Mouse (Mus musculus) liver, adult 2 months (tissue): ENCODE data around the gene Folr1. TPM values are rescaled to one million over a fixed set of nuclear protein-coding genes. Genes with fewer than 3 reads are reported as not detected.
A peak's percentile ranks its signal among the peaks of the same experiment; 100 is the strongest.

Experiments
- DNase-seq: peaks from one replicate; pipeline ENCODE4 v3.0.0-alpha.2; 2011; ENCODE audit warnings: low read depth, low spot score; ENCODE audit errors: extremely low read depth
- H3K27ac ChIP-seq: fragments of 200-500 bp; replicated peaks from 2 replicates; pipeline ENCODE4 v1.5.1; 2012; ENCODE audit warnings: low read depth, mild to moderate bottlenecking, control low read depth, inconsistent platforms, low read length; ENCODE audit not compliant: insufficient read depth
- H3K27me3 ChIP-seq: fragments of 200-500 bp; 2 replicates; pipeline ENCODE4 v1.6.1; 2012; ENCODE audit warnings: mild to moderate bottlenecking, moderate library complexity, low read length, inconsistent platforms; ENCODE audit not compliant: control insufficient read depth, insufficient read depth
- H3K36me3 ChIP-seq: fragments of 200-500 bp; 2 replicates; pipeline ENCODE4 v1.6.1; 2012; ENCODE audit warnings: low read length, inconsistent platforms; ENCODE audit not compliant: control insufficient read depth, insufficient read depth
- H3K4me1 ChIP-seq: fragments of 200-500 bp; 2 replicates; pipeline ENCODE4 v1.6.1; 2011; ENCODE audit warnings: low read length; ENCODE audit not compliant: control insufficient read depth, insufficient read depth
- H3K4me3 ChIP-seq: fragments of 200-500 bp; 2 replicates; pipeline ENCODE4 v1.5.1; 2011; ENCODE audit warnings: low read depth, mild to moderate bottlenecking, control low read depth, low read length, moderate library complexity; ENCODE audit not compliant: insufficient read depth
- H3K79me2 ChIP-seq: fragments of 200-500 bp; 2 replicates; pipeline ENCODE4 v1.6.1; 2012; ENCODE audit warnings: inconsistent platforms, mild to moderate bottlenecking, low read length, moderate library complexity; ENCODE audit not compliant: control insufficient read depth, insufficient read depth
- H3K9ac ChIP-seq: fragments of 200-500 bp; 2 replicates; pipeline ENCODE4 v1.6.1; 2012; ENCODE audit warnings: low read depth, mild to moderate bottlenecking, control low read depth, inconsistent platforms, low read length
- CTCF ChIP-seq: fragments of 200-500 bp; IDR thresholded peaks from 2 replicates; pipeline ENCODE4 v1.5.1; 2011; ENCODE audit warnings: low read depth, low read length, control low read depth
- POLR2A ChIP-seq: fragments of 200-500 bp; IDR thresholded peaks from 2 replicates; pipeline ENCODE4 v1.6.1; 2011; ENCODE audit warnings: low read length, control low read depth; ENCODE audit not compliant: insufficient read depth; ENCODE audit errors: extremely low read depth
- WGBS: fragments of 180-500 bp; shearing (Covaris S2); methylation state at CpG from one replicate; pipeline ENCODE4 v1.1.7; 2018; 5-methylcytosine and 5-hydroxymethylcytosine counted together
- polyA plus RNA-seq: library from polyadenylated mRNA; depleted of rRNA; stranded (reverse); fragments of >200 nt; gene quantifications from 2 replicates; pipeline ENCODE4 v1.2.3, GENCODE M21; 2012
- total RNA-seq: library from RNA; depleted of rRNA; stranded (reverse); fragments of >200 nt; gene quantifications from 2 replicates; pipeline ENCODE4 v1.2.3, GENCODE M21; 2014

Gene Folr1
- total and polyA plus RNA-seq, 2 experiments: 0.23 TPM; not detected in 1

DNA sequence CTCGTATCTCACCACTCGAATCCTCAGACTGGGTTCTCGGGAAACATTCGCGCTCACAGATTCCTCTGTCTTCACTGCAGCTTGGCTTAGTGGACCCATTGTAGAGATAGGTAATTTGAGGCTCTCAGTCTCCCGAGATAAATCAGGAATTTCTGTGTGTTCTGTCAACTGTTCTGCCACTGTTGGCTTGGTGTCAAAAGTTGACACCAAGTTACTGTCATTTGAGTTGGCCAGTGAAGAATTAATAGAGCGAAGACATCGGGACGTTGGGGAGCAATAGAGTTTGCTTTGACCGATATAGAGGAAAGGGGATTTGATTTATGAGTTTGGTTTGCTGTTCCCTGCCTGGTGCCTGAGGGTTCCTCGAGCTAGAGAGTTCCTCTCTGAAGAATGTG, 35.7 kb upstream of the Folr1 start, which contains the start of gene Tomt:
Gene Tomt, minus strand, starts transcription at position 73 of the 395 bp plus-strand sequence.
- Histone ChIP-seq H3K4me1 (peaks cover 36% of the 10 kb centered on the region), H3K4me3 (peak within 1 kb of the TSS; percentile 81), H3K9ac (peak within 1 kb of the TSS; percentile 94), H3K27me3 (no peaks in the 10 kb centered on the region), H3K36me3 (peaks cover 4% of the 10 kb centered on the region; the same call in 1 of the 2 replicates), H3K79me2 (peaks cover 12% of the 10 kb centered on the region; the same call in 1 of the 2 replicates), H3K27ac (peak within 1 kb of the TSS; percentile 96)
- no peak for TF ChIP-seq POLR2A
- 1% methylated on average over 11 of the region's 11 CpGs for WGBS
- no peak for DNase-seq

DNA sequence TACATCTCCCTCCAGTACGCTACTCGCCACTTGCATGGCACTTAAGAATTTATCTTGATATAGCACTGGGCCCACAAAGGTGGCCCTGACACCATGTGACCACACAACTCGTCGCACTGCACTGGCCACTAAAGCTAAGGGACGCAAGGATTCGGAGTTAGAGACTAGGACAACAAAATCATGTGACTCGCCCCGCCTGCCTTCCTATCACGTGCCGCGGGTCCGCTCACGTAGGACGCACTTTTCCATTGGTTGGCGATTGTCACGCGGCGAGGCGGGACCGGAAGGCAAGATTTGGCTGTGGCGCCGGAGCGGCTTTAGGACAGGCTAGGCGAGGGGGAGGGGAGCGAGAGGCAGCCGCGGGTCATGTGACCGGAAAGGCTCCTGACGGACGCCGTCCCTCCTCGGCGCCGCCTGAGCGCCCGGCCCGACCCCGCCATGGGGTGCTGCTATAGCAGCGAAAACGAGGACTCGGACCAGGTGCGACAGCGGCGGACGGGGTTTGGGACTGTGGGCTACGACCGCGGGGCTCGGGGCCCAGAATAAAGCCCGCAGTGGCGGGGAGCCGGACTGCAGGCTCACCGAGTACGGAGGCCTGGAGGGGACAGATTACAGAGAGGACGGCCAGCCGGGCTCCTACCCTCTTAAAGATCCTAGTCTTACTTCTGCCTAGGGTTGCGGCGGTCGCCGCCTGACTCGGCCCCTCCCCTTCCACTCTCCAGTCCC, 35.1 kb upstream of the Folr1 start, which contains the start of gene Lamtor1:
Gene Lamtor1, plus strand, starts transcription at position 344 of the 726 bp plus-strand sequence.
- Histone ChIP-seq H3K4me3 (peak within 1 kb of the TSS; percentile 81), H3K79me2 (peaks cover 12% of the 10 kb centered on the region; the same call in 1 of the 2 replicates), H3K27me3 (no peaks in the 10 kb centered on the region), H3K36me3 (peaks cover under 1% of the 10 kb centered on the region; the same call in 1 of the 2 replicates), H3K4me1 (peaks cover 33% of the 10 kb centered on the region), H3K9ac (peak within 1 kb of the TSS; percentile 94), H3K27ac (peak within 1 kb of the TSS; percentile 96)
- under 1% methylated on average over 61 of the region's 61 CpGs for WGBS
- DNase-seq: peak; percentile 94
- TF ChIP-seq CTCF: 0 out of 2 replicates have a peak, but pooled peaks have one; percentile 7
- peak; percentile 81 for TF ChIP-seq POLR2A

- H3K36me3 ChIP-seq: no peaks in the 10 kb centered on the region
- H3K27me3 ChIP-seq: no peaks in the 10 kb centered on the region
- no peak for DNase-seq
- H3K9ac ChIP-seq: no peak overlapping the region
- H3K4me1 ChIP-seq: peaks cover 12% of the 10 kb centered on the region
- H3K79me2 ChIP-seq: peaks cover 12% of the 10 kb centered on the region; the same call in 1 of the 2 replicates
- no peak for TF ChIP-seq POLR2A
- TF ChIP-seq CTCF: no peak
- H3K4me3 ChIP-seq: no peak overlapping the region
- no peak overlapping the region for H3K27ac ChIP-seq
Observed at GRCm38 (mm10) chr7:101902846-101903245, 32.3 kb upstream of the Folr1 start.

GRCm38 (mm10) chr7:101901969-101902368, 31.4 kb upstream of the Folr1 start:
- Histone ChIP-seq H3K36me3 (no peaks in the 10 kb centered on the region), H3K79me2 (peaks cover 9% of the 10 kb centered on the region; the same call in 1 of the 2 replicates), H3K4me1 (peaks cover 9% of the 10 kb centered on the region), H3K4me3 (no peak overlapping the region), H3K27ac (no peak overlapping the region), H3K27me3 (no peaks in the 10 kb centered on the region), H3K9ac (no peak overlapping the region)
- TF ChIP-seq POLR2A (no peak), CTCF (no peak)
- WGBS: 94% methylated on average over 10 of the region's 10 CpGs
- DNase-seq: no peak

DNA sequence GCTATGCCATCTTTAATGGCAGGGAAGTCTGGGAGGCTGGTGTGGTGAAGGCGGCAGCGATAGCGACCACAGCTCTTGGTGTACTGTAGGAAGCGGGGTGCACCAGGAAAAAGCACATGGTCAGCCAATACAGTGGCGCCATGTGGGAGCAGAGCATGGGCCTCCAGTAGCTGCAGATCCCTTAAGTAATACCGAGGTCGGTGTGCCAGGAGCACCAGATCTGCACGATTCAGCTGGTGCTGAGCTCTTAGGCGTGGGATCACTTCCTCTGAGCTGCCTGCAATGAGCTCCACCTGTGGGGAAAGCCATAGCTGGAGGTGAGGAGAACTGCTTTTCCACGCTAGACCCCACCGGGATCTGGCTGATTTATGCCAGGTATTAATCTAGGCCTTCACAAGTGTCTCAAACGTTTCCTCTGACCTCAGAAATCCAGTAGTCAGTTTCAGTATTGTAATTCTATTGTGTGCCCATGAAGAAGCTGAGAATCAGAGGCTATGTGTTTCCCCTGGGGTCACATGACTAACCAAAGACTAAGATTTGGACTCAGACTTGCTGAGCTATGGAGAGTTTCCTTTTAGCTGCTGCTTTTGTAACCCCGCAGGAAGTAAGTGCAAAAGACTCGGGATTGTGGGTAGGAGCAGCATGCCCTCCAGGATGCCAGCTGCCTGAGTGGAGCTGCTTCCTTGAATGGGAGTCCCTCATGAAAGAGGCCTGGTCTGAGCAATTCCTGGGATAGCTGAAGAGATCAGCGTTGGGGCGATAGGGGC, 29.9 kb upstream of the Folr1 start:
- WGBS: 89% methylated on average over 16 of the region's 16 CpGs
- H3K79me2 ChIP-seq: no peaks in the 10 kb centered on the region
- 0 out of 2 replicates have a peak overlapping the region, but pooled peaks have one; percentile 17 for H3K9ac ChIP-seq
- no peaks in the 10 kb centered on the region for H3K27me3 ChIP-seq
- H3K4me1 ChIP-seq: peaks cover 4% of the 10 kb centered on the region
- TF ChIP-seq CTCF: no peak
- no peak for TF ChIP-seq POLR2A
- DNase-seq: peak; percentile 40
- no peaks in the 10 kb centered on the region for H3K36me3 ChIP-seq
- H3K27ac ChIP-seq: peak overlapping the region; percentile 61
- no peak overlapping the region for H3K4me3 ChIP-seq
